Mouse (Mus musculus) small intestine, adult 2 months (tissue): Measurements from ENCODE around the gene Grm4. TPM values are rescaled to one million over a fixed set of nuclear protein-coding genes. Genes with fewer than 3 reads are reported as not detected.

Source experiments
- H3K27ac ChIP-seq: fragments of 200-500 bp; 2 replicates; pipeline ENCODE4 v1.5.1; 2012; ENCODE audit warnings: low read depth, low read length, control low read depth, inconsistent platforms; ENCODE audit not compliant: insufficient read depth
- H3K27me3 ChIP-seq: fragments of 200-500 bp; 2 replicates; pipeline ENCODE4 v1.6.1; 2012; ENCODE audit warnings: mild to moderate bottlenecking, moderate library complexity, low read length, inconsistent platforms; ENCODE audit not compliant: control insufficient read depth, insufficient read depth
- H3K36me3 ChIP-seq: fragments of 200-500 bp; 2 replicates; pipeline ENCODE4 v1.6.1; 2012; ENCODE audit warnings: mild to moderate bottlenecking, low read length, control low read depth, inconsistent platforms; ENCODE audit not compliant: control insufficient read depth, insufficient read depth
- H3K4me1 ChIP-seq: fragments of 200-500 bp; 2 replicates; pipeline ENCODE4 v1.6.1; 2012; ENCODE audit warnings: low read length, inconsistent platforms, mixed read lengths; ENCODE audit not compliant: control insufficient read depth, insufficient read depth, insufficient read length
- H3K4me3 ChIP-seq: fragments of 200-500 bp; 2 replicates; pipeline ENCODE4 v1.5.1; 2012; ENCODE audit warnings: low read depth, mild to moderate bottlenecking, control low read depth, inconsistent platforms, low read length, moderate library complexity
- CTCF ChIP-seq: fragments of 200-500 bp; IDR thresholded peaks from 2 replicates; pipeline ENCODE4 v1.5.1; 2012; ENCODE audit warnings: low read depth, mild to moderate bottlenecking, control low read depth, inconsistent platforms, low read length, moderate library complexity, mixed read lengths; ENCODE audit not compliant: insufficient replicate concordance, insufficient read length; ENCODE audit errors: extremely low read depth
- POLR2A ChIP-seq: fragments of 200-500 bp; IDR thresholded peaks from 2 replicates; pipeline ENCODE4 v1.6.1; 2012; ENCODE audit warnings: low read depth, mild to moderate bottlenecking, control low read depth, inconsistent platforms, low read length, moderate library complexity
- WGBS: fragments of 180-500 bp; shearing (Covaris S2); methylation state at CpG from one replicate; pipeline ENCODE4 v1.1.7; 2018; 5-methylcytosine and 5-hydroxymethylcytosine counted together
- polyA plus RNA-seq: library from polyadenylated mRNA; depleted of rRNA; stranded (reverse); fragments of >200 nt; gene quantifications from 2 replicates; pipeline ENCODE4 v1.2.3, GENCODE M21; 2012

Grm4 gene
- polyA plus RNA-seq, 1 experiment, result 4.1 TPM

- 1% methylated on average over 79 of the region's 79 CpGs for WGBS
- Histone ChIP-seq H3K27ac (peak within 1 kb of the TSS; percentile 85), H3K4me3 (peak within 1 kb of the TSS; percentile 77), H3K4me1 (peaks cover 16% of the 10 kb centered on the region), H3K36me3 (peaks cover 3% of the 10 kb centered on the region; the same call in 1 of the 2 replicates), H3K27me3 (no peaks in the 10 kb centered on the region)
- TF ChIP-seq POLR2A (peak; percentile 96), CTCF (no peak; the same call in 1 of the 2 replicates)
Observed at GRCm38 (mm10) chr17:27556315-27557011, 35.3 kb upstream of the Grm4 start, which contains the start of gene Hmga1. Hmga1 (plus strand) TSS chr17:27556497.

GRCm38 (mm10) chr17:27555512-27556172 is 34.4 kb upstream of the Grm4 start:
- TF ChIP-seq POLR2A (no peak), CTCF (no peak)
- Histone ChIP-seq H3K36me3 (no peaks in the 10 kb centered on the region), H3K4me1 (peaks cover 16% of the 10 kb centered on the region), H3K27ac (peak overlapping the region; percentile 72), H3K4me3 (peak overlapping the region; percentile 77), H3K27me3 (no peaks in the 10 kb centered on the region)
- WGBS, result under 1% methylated on average over 55 of the region's 55 CpGs

- TF ChIP-seq POLR2A, result no peak
- TF ChIP-seq CTCF, result no peak
- Histone ChIP-seq H3K27ac (no peak overlapping the region), H3K36me3 (no peaks in the 10 kb centered on the region), H3K4me3 (peak overlapping the region; percentile 77), H3K4me1 (peaks cover 16% of the 10 kb centered on the region), H3K27me3 (no peaks in the 10 kb centered on the region)
- 2% methylated on average over 39 of the region's 39 CpGs for WGBS
Observed at GRCm38 (mm10) chr17:27555075-27555511, 33.9 kb upstream of the Grm4 start.

GRCm38 (mm10) chr17:27554062-27554960 is 33.1 kb upstream of the Grm4 start:
- Histone ChIP-seq H3K27ac (no peak overlapping the region), H3K27me3 (no peaks in the 10 kb centered on the region), H3K4me3 (peak overlapping the region; percentile 77; the same call in 1 of the 2 replicates), H3K4me1 (peaks cover 16% of the 10 kb centered on the region), H3K36me3 (no peaks in the 10 kb centered on the region)
- WGBS, result 78% methylated on average over 20 of the region's 20 CpGs
- TF ChIP-seq POLR2A (no peak), CTCF (no peak)

- no peak for TF ChIP-seq POLR2A
- no peak for TF ChIP-seq CTCF
- WGBS, result 74% methylated on average over 23 of the region's 23 CpGs
- Histone ChIP-seq H3K27me3 (no peaks in the 10 kb centered on the region), H3K36me3 (no peaks in the 10 kb centered on the region), H3K4me1 (peaks cover 14% of the 10 kb centered on the region), H3K4me3 (no peak overlapping the region), H3K27ac (no peak overlapping the region)
Observed at GRCm38 (mm10) chr17:27552215-27553201, 31.3 kb upstream of the Grm4 start.

- 78% methylated on average over 10 of the region's 10 CpGs for WGBS
- H3K27me3 ChIP-seq, result no peaks in the 10 kb centered on the region
Observed at GRCm38 (mm10) chr17:27551393-27551940, 30.3 kb upstream of the Grm4 start.

More at GRCm38 (mm10) chr17:27551393-27551940, 30.3 kb upstream of the Grm4 start:
- TF ChIP-seq CTCF (no peak), POLR2A (no peak)
- H3K27ac ChIP-seq, result no peak overlapping the region
- no peak overlapping the region for H3K4me3 ChIP-seq
- peaks cover 16% of the 10 kb centered on the region for H3K4me1 ChIP-seq
- H3K36me3 ChIP-seq, result no peaks in the 10 kb centered on the region
